Mouse (Mus musculus): Measurements from ENCODE around the gene Dmgdh. TPM values are rescaled to one million over a fixed set of nuclear protein-coding genes. Genes with fewer than 3 reads are reported as not detected.
A peak's percentile ranks its signal among the peaks of the same experiment; 100 is the strongest.

Gene Dmgdh
- polyA plus RNA-seq, 2 experiments from 2014 or later = not detected

- ATAC-seq = no peak
These were observed 99.6 kb downstream of the Dmgdh start for GRCm38 (mm10) chr13:93773704-93774315.

GRCm38 (mm10) chr13:93782823-93783222, 108.6 kb downstream of the Dmgdh start:
- ATAC-seq = no peak

GRCm38 (mm10) chr13:93785329-93785728, 111.1 kb downstream of the Dmgdh start:
- peak; percentile 61 for ATAC-seq

GRCm38 (mm10) chr13:93786051-93786450, 111.8 kb downstream of the Dmgdh start:
- no peak for ATAC-seq

- no peak for ATAC-seq
These were observed 113.4 kb downstream of the Dmgdh start for GRCm38 (mm10) chr13:93787647-93788046.

- ATAC-seq = peak; percentile 41
These were observed 118.9 kb downstream of the Dmgdh start for GRCm38 (mm10) chr13:93792945-93793642.

GRCm38 (mm10) chr13:93793643-93794182, 119.5 kb downstream of the Dmgdh start:
- no peak for ATAC-seq

- no peak for ATAC-seq
These were observed 122.9 kb downstream of the Dmgdh start for GRCm38 (mm10) chr13:93797011-93797600.

Other genes with a start within 250 kb of the Dmgdh start
- gene Jmy, start 174.6 kb upstream of the Dmgdh start, polyA plus RNA-seq (2017; shearing (Covaris generic)) = 1 to 10 TPM; 1.4 to 2.7 TPM
- gene Bhmt, start 36.5 kb upstream of the Dmgdh start, polyA plus RNA-seq (2017; shearing (Covaris generic)) = not detected
- gene Bhmt2, start 131 bp upstream of the Dmgdh start, polyA plus RNA-seq (2017; shearing (Covaris generic)) = under 1 TPM in 1 of 2 experiments, not detected in 1; 0.13 TPM
- 1 to 10 TPM; 8.7 to 9.1 TPM for gene Arsb, start 97.2 kb downstream of the Dmgdh start, polyA plus RNA-seq (2017; shearing (Covaris generic))

Data from CD4-positive, CD25-positive, alpha-beta regulatory T cell, adult 4 months (primary cell).